In genomic region chr16:93686945-93687344, GRCm38 (mm10) we compare ENCODE assay signal across 9 mouse cellular contexts. TPM values are rescaled to one million over a fixed set of nuclear protein-coding genes. Genes with fewer than 3 reads are reported as not detected.
A peak's percentile ranks its signal among the peaks of the same experiment; 100 is the strongest.
DNase-seq lines count a peak whose midpoint lies in the region; ATAC-seq and TF ChIP-seq lines count a peak whose summit lies in the region.
"Had no signal": no experiment of that assay in that cellular context is flagged by ENCODE, and none has a peak within 500 bp of the region (broad histone marks: within the 10 kb centered on the region; RNA-seq: fewer than 3 reads in every experiment).

No protein-coding gene starts in this region.

- H3K9ac ChIP-seq in forebrain, embryonic 16.5 days (replicated peaks; ENCODE audit: low read depth, low read length): no peak overlapping the region
- no peak overlapping the region for H3K9ac ChIP-seq in midbrain, embryonic 11.5 days (ENCODE audit: low read length)

- H3K4me1 ChIP-seq in megakaryocyte, embryonic 14.5 days: peaks cover 46% of the 10 kb centered on the region
- peaks cover 12% of the 10 kb centered on the region for H3K4me1 ChIP-seq in small intestine, adult 2 months (ENCODE audit: control insufficient read depth, insufficient read depth, insufficient read length, low read length)
- H3K4me1 ChIP-seq in forebrain, embryonic 16.5 days (replicated peaks; ENCODE audit: control insufficient read depth, insufficient read depth, low read length): peaks cover 20% of the 10 kb centered on the region
- H3K4me1 ChIP-seq in midbrain, embryonic 11.5 days (ENCODE audit: control insufficient read depth, insufficient read depth, low read length): peaks cover 11% of the 10 kb centered on the region

- H3K36me3 ChIP-seq in megakaryocyte, embryonic 14.5 days (replicated peaks; ENCODE audit: low read length): no peaks in the 10 kb centered on the region
- H3K36me3 ChIP-seq in small intestine, adult 2 months (ENCODE audit: control insufficient read depth, insufficient read depth, low read length): no peaks in the 10 kb centered on the region
- H3K36me3 ChIP-seq in forebrain, embryonic 16.5 days (ENCODE audit: control insufficient read depth, insufficient read depth): no peaks in the 10 kb centered on the region
- H3K36me3 ChIP-seq in midbrain, embryonic 11.5 days (ENCODE audit: control insufficient read depth, insufficient read depth, low read length): no peaks in the 10 kb centered on the region

- ATAC-seq in megakaryocyte, adult 5-6 weeks (ENCODE audit: poor library complexity, severe bottlenecking): no peak
- peak; percentile 54 for ATAC-seq in inflammation-experienced regulatory T-cells, adult 6 months
- ATAC-seq in forebrain, embryonic 16.5 days: no peak
- ATAC-seq in midbrain, embryonic 11.5 days (ENCODE audit: low FRiP score): no peak

- no peak overlapping the region for H3K4me2 ChIP-seq in forebrain, embryonic 16.5 days (ENCODE audit: low read length)
- no peak overlapping the region for H3K4me2 ChIP-seq in midbrain, embryonic 11.5 days

- H3K4me3 ChIP-seq in megakaryocyte, embryonic 14.5 days (replicated peaks): peak overlapping the region; percentile 80
- H3K4me3 ChIP-seq in small intestine, adult 2 months (ENCODE audit: low read depth, low read length): peak overlapping the region; percentile 26; the same call in 1 of the 2 replicates
- no peak overlapping the region for H3K4me3 ChIP-seq in forebrain, embryonic 16.5 days (replicated peaks; ENCODE audit: low read length)
- no peak overlapping the region for H3K4me3 ChIP-seq in midbrain, embryonic 11.5 days (ENCODE audit: low read depth, low read length)

- peaks cover 50% of the 10 kb centered on the region for H3K27me3 ChIP-seq in megakaryocyte, embryonic 14.5 days (replicated peaks)
- peaks cover 7% of the 10 kb centered on the region for H3K27me3 ChIP-seq in small intestine, adult 2 months (ENCODE audit: control insufficient read depth, insufficient read depth, low read length)
- H3K27me3 ChIP-seq in forebrain, embryonic 16.5 days (replicated peaks; ENCODE audit: control insufficient read depth, insufficient read depth, low read length): peaks cover 20% of the 10 kb centered on the region
- H3K27me3 ChIP-seq in midbrain, embryonic 11.5 days (ENCODE audit: control insufficient read depth, insufficient read depth, low read length): peaks cover 36% of the 10 kb centered on the region

- peak; percentile 73 for DNase-seq in cerebellum, adult 9-10 months
- DNase-seq in cerebellum, postnatal 36 days: no peak
- DNase-seq in midbrain, embryonic 11.5 days (ENCODE audit: low spot score, missing footprints): no peak

- H3K9me3 ChIP-seq in megakaryocyte, embryonic 14.5 days: peaks cover 12% of the 10 kb centered on the region
- no peaks in the 10 kb centered on the region; the same call in 1 of the 2 replicates for H3K9me3 ChIP-seq in forebrain, embryonic 16.5 days (ENCODE audit: control insufficient read depth, low read length)
- H3K9me3 ChIP-seq in midbrain, embryonic 11.5 days (ENCODE audit: control insufficient read depth, low read length): no peaks in the 10 kb centered on the region

- 10% methylated on average over 5 of the region's 5 CpGs for WGBS in small intestine, adult 2 months
- 53% methylated on average over 5 of the region's 5 CpGs for WGBS in forebrain, embryonic 16.5 days
- WGBS in midbrain, embryonic 11.5 days: 41% methylated on average over 5 of the region's 5 CpGs

- peak; percentile 40; the same call in 1 of the 2 replicates for TF ChIP-seq CTCF in small intestine, adult 2 months (IDR thresholded peaks at IDR 0.05; ENCODE audit: extremely low read depth, insufficient read length, insufficient replicate concordance, low read depth, low read length)

- no peak overlapping the region for H3K27ac ChIP-seq in small intestine, adult 2 months (ENCODE audit: insufficient read depth, low read depth, low read length)
- H3K27ac ChIP-seq in forebrain, embryonic 16.5 days (ENCODE audit: low read length): no peak overlapping the region
- H3K27ac ChIP-seq in midbrain, embryonic 11.5 days (ENCODE audit: low read depth, low read length): no peak overlapping the region

- no peak for TF ChIP-seq POLR2A in small intestine, adult 2 months (IDR thresholded peaks at IDR 0.05; ENCODE audit: low read depth, low read length)

RNA-seq across cellular contexts. Expression of gene Cbr3, which starts 3.9 kb away (rescaled TPM):
- polyA plus RNA-seq in megakaryocyte, embryonic 14.5 days (2012; ENCODE audit: insufficient read depth, low replicate concordance): 3.0 TPM in 1 of 2 replicates, not detected in the other
- 0.83 and 1.8 TPM in 2 replicates for total RNA-seq in megakaryocyte, adult 5-6 weeks (2015)
- 0.73 and 1.3 TPM in 2 replicates for total RNA-seq in megakaryocyte, adult 5-6 weeks (2017)
- not detected for polyA plus RNA-seq in inflammation-experienced regulatory T-cells, adult 6 months (2017; shearing (Covaris generic))
- 4.0 and 39.0 TPM in 2 replicates for polyA plus RNA-seq in small intestine, adult 2 months (2012; rRNA removed)
- polyA plus RNA-seq in forebrain, embryonic 16.5 days (2015; fragmentation: Nextera tagmentation; extraction: Ambion mirVana): 1.4 and 1.6 TPM in 2 replicates
- 0.72 and 1.1 TPM in 2 replicates for polyA plus RNA-seq in midbrain, embryonic 11.5 days (2014; fragmentation: Nextera tagmentation; extraction: Ambion mirVana)

RNA-seq across cellular contexts. Expression of gene Dop1b, which starts 24.8 kb away (rescaled TPM):
- 15.5 and 16.9 TPM in 2 replicates for polyA plus RNA-seq in megakaryocyte, embryonic 14.5 days (2012; ENCODE audit: insufficient read depth, low replicate concordance)
- 20.3 and 38.8 TPM in 2 replicates for total RNA-seq in megakaryocyte, adult 5-6 weeks (2015)
- total RNA-seq in megakaryocyte, adult 5-6 weeks (2017): 10.5 and 15.2 TPM in 2 replicates
- polyA plus RNA-seq in inflammation-experienced regulatory T-cells, adult 6 months (2017; shearing (Covaris generic)): 10 to 100 TPM; 26.9 to 28.1 (median 28.0) TPM
- 42.9 and 94.1 TPM in 2 replicates for polyA plus RNA-seq in small intestine, adult 2 months (2012; rRNA removed)
- polyA plus RNA-seq in forebrain, embryonic 16.5 days (2015; fragmentation: Nextera tagmentation; extraction: Ambion mirVana): 27.6 and 43.3 TPM in 2 replicates
- 11.7 and 12.7 TPM in 2 replicates for polyA plus RNA-seq in midbrain, embryonic 11.5 days (2014; fragmentation: Nextera tagmentation; extraction: Ambion mirVana)

RNA-seq across cellular contexts. Expression of gene Gm5678, which starts 59.0 kb away (rescaled TPM):
- polyA plus RNA-seq in megakaryocyte, embryonic 14.5 days (2012; ENCODE audit: insufficient read depth, low replicate concordance): not detected in 2 replicates
- total RNA-seq in megakaryocyte, adult 5-6 weeks (2015): not detected in 2 replicates
- not detected in 2 replicates for total RNA-seq in megakaryocyte, adult 5-6 weeks (2017)
- polyA plus RNA-seq in inflammation-experienced regulatory T-cells, adult 6 months (2017; shearing (Covaris generic)): under 1 TPM in 1 of 3 experiments, not detected in 2; 0.66 TPM
- not detected in 2 replicates for polyA plus RNA-seq in small intestine, adult 2 months (2012; rRNA removed)
- not detected in 2 replicates for polyA plus RNA-seq in forebrain, embryonic 16.5 days (2015; fragmentation: Nextera tagmentation; extraction: Ambion mirVana)
- polyA plus RNA-seq in midbrain, embryonic 11.5 days (2014; fragmentation: Nextera tagmentation; extraction: Ambion mirVana): not detected in 2 replicates
- polyA plus RNA-seq: neural tube, embryonic 14.5 days had no signal

Comparison
In these comparisons a context has a peak if more than half of its experiments do, and no peak if none do; other contexts are left out.
1. H3K4me3 ChIP-seq: peak in megakaryocyte, embryonic 14.5 days (single experiment) and small intestine, adult 2 months (single experiment); none in forebrain, embryonic 16.5 days (single experiment) and midbrain, embryonic 11.5 days (single experiment).